ENCODE assay signal across 9 mouse cellular contexts in the genomic region with DNA sequence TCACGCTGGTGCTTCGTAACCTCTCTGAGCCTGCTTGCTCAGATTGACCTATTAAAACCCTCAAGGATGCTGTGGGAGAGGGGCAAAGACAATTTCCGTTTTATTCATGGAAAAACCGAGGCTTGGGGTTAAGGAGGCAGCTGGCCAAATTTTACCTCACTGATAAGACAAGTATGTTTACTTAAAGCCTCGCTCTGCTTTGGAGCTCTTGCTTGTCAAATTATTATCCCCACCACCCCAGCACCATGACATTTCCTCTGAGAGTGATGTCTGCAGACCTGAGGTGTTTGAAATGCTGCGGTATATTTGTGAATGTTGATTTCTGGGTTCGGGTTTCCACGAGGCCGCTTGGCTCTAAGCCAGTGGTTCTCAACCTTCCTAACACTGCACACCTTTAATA. TPM values are rescaled to one million over a fixed set of nuclear protein-coding genes. Genes with fewer than 3 reads are reported as not detected.
DNase-seq lines count a peak whose midpoint lies in the region; ATAC-seq and TF ChIP-seq lines count a peak whose summit lies in the region.
"Had no signal": no experiment of that assay in that cellular context is flagged by ENCODE, and none has a peak within 500 bp of the region (broad histone marks: within the 10 kb centered on the region; RNA-seq: fewer than 3 reads in every experiment).

No protein-coding gene starts in this region.

- no peak overlapping the region for H3K9ac ChIP-seq in hindbrain, embryonic 11.5 days (ENCODE audit: low read depth, low read length)
- H3K9ac ChIP-seq in midbrain, embryonic 12.5 days (replicated peaks): peak overlapping the region; percentile 85; the same call in 1 of the 2 replicates

- no peak for TF ChIP-seq CTCF in gastrocnemius, adult 2 months (IDR thresholded peaks at IDR 0.05)

- peak overlapping the region; percentile 96 for H3K27ac ChIP-seq in gastrocnemius, adult 2 months
- no peak overlapping the region for H3K27ac ChIP-seq in hindbrain, embryonic 11.5 days (ENCODE audit: low read depth, low read length)
- H3K27ac ChIP-seq in midbrain, embryonic 12.5 days (replicated peaks): no peak overlapping the region

- H3K4me2 ChIP-seq in hindbrain, embryonic 11.5 days (replicated peaks; ENCODE audit: low read depth, low read length): peak overlapping the region; percentile 44
- peak overlapping the region; percentile 87 for H3K4me2 ChIP-seq in midbrain, embryonic 12.5 days (replicated peaks)

- H3K36me3 ChIP-seq in hindbrain, embryonic 11.5 days (ENCODE audit: control insufficient read depth, insufficient read depth, low read length): 0 out of 2 replicates have a peak, but pooled peaks cover 2% of the 10 kb centered on the region
- H3K36me3 ChIP-seq in midbrain, embryonic 12.5 days: peaks cover 20% of the 10 kb centered on the region

- H3K4me3 ChIP-seq in gastrocnemius, adult 2 months: peak overlapping the region; percentile 59
- H3K4me3 ChIP-seq in hindbrain, embryonic 11.5 days (ENCODE audit: low read depth, low read length): peak overlapping the region; percentile 61; the same call in 1 of the 2 replicates
- H3K4me3 ChIP-seq in midbrain, embryonic 12.5 days: peak overlapping the region; percentile 81

- no peaks in the 10 kb centered on the region for H3K9me3 ChIP-seq in hindbrain, embryonic 11.5 days (ENCODE audit: control insufficient read depth, low read length)
- peaks cover 5% of the 10 kb centered on the region; the same call in 1 of the 2 replicates for H3K9me3 ChIP-seq in midbrain, embryonic 12.5 days

- ATAC-seq in hindbrain, embryonic 11.5 days (ENCODE audit: low FRiP score): no peak
- ATAC-seq in midbrain, embryonic 12.5 days (ENCODE audit: low FRiP score, low read depth): no peak

- DNase-seq in gastrocnemius, adult 2 months: no peak
- DNase-seq in gastrocnemius, postnatal 4 days (ENCODE audit: low spot score in 2 of 2): no peak
- peak; percentile 59 for DNase-seq in MEL-GATA-1-ER (ENCODE audit: extremely low read depth, low read depth)
- no peak for DNase-seq in hindbrain, embryonic 11.5 days (ENCODE audit: low spot score)
- DNase-seq in layer of hippocampus, postnatal 36 days: no peak
- no peak for DNase-seq in thymus, postnatal 4 days
- DNase-seq in left cerebral cortex, adult 18-20 months (ENCODE audit: low spot score in 2 of 2): no peak
- DNase-seq: kidney, adult 2 months had no signal

- WGBS in hindbrain, embryonic 11.5 days: 82% methylated on average over 9 of the region's 9 CpGs
- 81% methylated on average over 9 of the region's 9 CpGs for WGBS in midbrain, embryonic 12.5 days

- intact Hi-C loops in gastrocnemius, adult 2 months (cut with DNase I): loop anchor here (10.0 kb wide), 1 partner anchor 172 kb away; the partner anchor contains the start of gene Mkrn2

- H3K27me3 ChIP-seq in hindbrain, embryonic 11.5 days (ENCODE audit: control insufficient read depth, insufficient read depth, low read length): no peaks in the 10 kb centered on the region
- no peaks in the 10 kb centered on the region for H3K27me3 ChIP-seq in midbrain, embryonic 12.5 days

- H3K4me1 ChIP-seq in hindbrain, embryonic 11.5 days (replicated peaks; ENCODE audit: control insufficient read depth, insufficient read depth, low read length): peaks cover 4% of the 10 kb centered on the region; the same call in 1 of the 2 replicates
- H3K4me1 ChIP-seq in midbrain, embryonic 12.5 days: peaks cover 28% of the 10 kb centered on the region

RNA-seq across cellular contexts. Expression of gene Cand2, which starts 2.0 kb away (rescaled TPM):
- 10 to 100 TPM; 62.9 to 68.9 TPM for total RNA-seq in gastrocnemius, adult 2 months (2021)
- 100 to 1,000 TPM; 103 to 106 TPM for total RNA-seq in gastrocnemius, postnatal 4 days (2021)
- polyA plus RNA-seq in hindbrain, embryonic 11.5 days (2014; fragmentation: Nextera tagmentation; extraction: Ambion mirVana): 20.2 and 23.3 TPM in 2 replicates
- 37.1 and 40.0 TPM in 2 replicates for polyA plus RNA-seq in midbrain, embryonic 12.5 days (2016; fragmentation: Nextera tagmentation; extraction: Ambion mirVana)
- 1 to 10 TPM; 3.1 to 3.2 TPM for total RNA-seq in layer of hippocampus, postnatal 36 days (2021)
- 1 to 10 TPM; 2.0 to 2.4 TPM for total RNA-seq in left cerebral cortex, adult 18-20 months (2021)

RNA-seq across cellular contexts. Expression of gene Tmem40, which starts 14.2 kb away (rescaled TPM):
- under 1 TPM in 1 of 2 experiments, not detected in 1; 0.28 TPM for total RNA-seq in gastrocnemius, adult 2 months (2021)
- total RNA-seq in gastrocnemius, postnatal 4 days (2021): under 1 TPM; 0.66 to 0.73 TPM
- polyA plus RNA-seq in hindbrain, embryonic 11.5 days (2014; fragmentation: Nextera tagmentation; extraction: Ambion mirVana): 1.9 and 2.1 TPM in 2 replicates
- polyA plus RNA-seq in midbrain, embryonic 12.5 days (2016; fragmentation: Nextera tagmentation; extraction: Ambion mirVana): 1.3 and 1.9 TPM in 2 replicates
- under 1 TPM; 0.40 to 0.71 TPM for total RNA-seq in layer of hippocampus, postnatal 36 days (2021)
- 1 to 10 TPM in 1 of 2 experiments, under 1 TPM in 1; 0.56 to 4.8 TPM for total RNA-seq in left cerebral cortex, adult 18-20 months (2021)

RNA-seq across cellular contexts. Expression of gene Rpl32, which starts 32.2 kb away (rescaled TPM):
- 100 to 1,000 TPM; 562 to 624 TPM for total RNA-seq in gastrocnemius, adult 2 months (2021)
- 1,000 to 10,000 TPM; 1,342 to 1,439 TPM for total RNA-seq in gastrocnemius, postnatal 4 days (2021)
- polyA plus RNA-seq in hindbrain, embryonic 11.5 days (2014; fragmentation: Nextera tagmentation; extraction: Ambion mirVana): 1,766 and 1,778 TPM in 2 replicates
- polyA plus RNA-seq in midbrain, embryonic 12.5 days (2016; fragmentation: Nextera tagmentation; extraction: Ambion mirVana): 1,622 and 1,683 TPM in 2 replicates
- 100 to 1,000 TPM; 464 to 470 TPM for total RNA-seq in layer of hippocampus, postnatal 36 days (2021)
- 100 to 1,000 TPM; 512 to 513 TPM for total RNA-seq in left cerebral cortex, adult 18-20 months (2021)

Comparison
In these comparisons a context has a peak if more than half of its experiments do, and no peak if none do; other contexts are left out.
1. RNA of gene Cand2, which starts 2.0 kb away (total RNA-seq): 103 to 106 TPM in gastrocnemius, postnatal 4 days and 62.9 to 68.9 TPM in gastrocnemius, adult 2 months; 3.1 to 3.2 TPM in layer of hippocampus, postnatal 36 days and 2.0 to 2.4 TPM in left cerebral cortex, adult 18-20 months; every median in the first group is over 10 times any median in the second.
2. Peak in every context shown above with its lines, with median percentiles within 50 percentile points of each other: H3K4me3 ChIP-seq.